Comparison of ENCODE assay signal across 18 mouse cellular contexts in the genomic region with DNA sequence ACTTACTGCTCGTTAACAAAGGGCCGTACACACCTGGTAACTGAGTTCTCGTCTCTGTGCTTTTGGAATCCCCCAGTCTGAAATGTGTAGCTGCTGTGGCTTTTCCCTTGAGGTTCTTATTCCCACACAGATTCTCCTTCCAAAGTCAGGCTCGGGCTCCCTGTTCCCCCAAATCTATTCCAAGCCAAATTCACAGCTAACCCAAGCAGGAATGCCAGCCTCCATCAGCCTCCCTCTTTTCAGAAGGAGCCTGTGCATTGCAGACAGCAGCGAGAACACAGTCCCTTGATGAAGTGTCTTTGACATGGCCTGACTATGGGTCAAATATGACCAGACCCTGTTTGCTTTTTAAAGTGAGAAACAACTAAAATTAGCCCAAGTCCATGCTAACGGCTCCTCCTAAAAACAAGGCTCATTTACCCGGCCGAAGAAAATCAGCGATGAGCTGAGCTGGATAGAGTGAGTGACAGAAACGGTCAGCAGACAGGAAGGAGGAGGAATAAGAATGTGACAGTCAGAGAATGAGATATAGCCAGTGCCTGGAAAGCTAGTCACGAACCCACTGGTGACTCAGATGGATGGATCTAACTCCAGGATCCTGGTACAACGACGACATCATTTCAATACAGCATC.
DNase-seq lines count a peak whose midpoint lies in the region; ATAC-seq and TF ChIP-seq lines count a peak whose summit lies in the region.
"Had no signal": no experiment of that assay in that cellular context is flagged by ENCODE, and none has a peak within 500 bp of the region (broad histone marks: within the 10 kb centered on the region; RNA-seq: fewer than 3 reads in every experiment).

No protein-coding gene starts in this region.

- H3K9ac ChIP-seq in heart, embryonic 12.5 days: no peak overlapping the region
- H3K9ac ChIP-seq: embryonic facial prominence, embryonic 15.5 days; forebrain, embryonic 15.5 days; hindbrain, embryonic 15.5 days; liver, embryonic 14.5 days had no signal

- peaks cover 4% of the 10 kb centered on the region; the same call in 1 of the 2 replicates for H3K9me3 ChIP-seq in heart, embryonic 12.5 days (replicated peaks)
- H3K9me3 ChIP-seq: embryonic facial prominence, embryonic 15.5 days; forebrain, embryonic 15.5 days; hindbrain, embryonic 15.5 days had no signal

- ATAC-seq in heart, embryonic 12.5 days (ENCODE audit: insufficient number of reproducible peaks, low FRiP score): no peak
- ATAC-seq: CD4-positive, CD25-positive, alpha-beta regulatory T cell, adult 4 months; forebrain, embryonic 15.5 days had no signal

- H3K27me3 ChIP-seq in heart, embryonic 12.5 days (replicated peaks): no peaks in the 10 kb centered on the region
- H3K27me3 ChIP-seq: embryonic facial prominence, embryonic 15.5 days; forebrain, embryonic 15.5 days; hindbrain, embryonic 15.5 days had no signal

- peaks cover 8% of the 10 kb centered on the region for H3K36me3 ChIP-seq in heart, embryonic 12.5 days
- H3K36me3 ChIP-seq: forebrain, embryonic 15.5 days; hindbrain, embryonic 15.5 days had no signal

- 51% methylated on average over 13 of the region's 13 CpGs for WGBS in heart, embryonic 12.5 days

- DNase-seq in heart, adult 8-10 months (ENCODE audit: low spot score): no peak
- peak; percentile 14 to 22 for DNase-seq in left cerebral cortex, postnatal 36 days (ENCODE audit: low spot score in 2 of 2)
- DNase-seq in left cerebral cortex, postnatal 10 days (ENCODE audit: extremely low spot score in 1 of 2, low spot score in 2 of 2): no peak
- DNase-seq in lung, postnatal 36 days: peak; percentile 43
- DNase-seq in gastrocnemius, postnatal 4 days (ENCODE audit: low spot score in 2 of 2): no peak
- no peak for DNase-seq in embryo, embryonic 10 days (ENCODE audit: low spot score)
- DNase-seq: cerebellum, adult 11-12 months; spleen, adult 18-20 months; thymus, postnatal 4 days had no signal

- no peak for TF ChIP-seq POLR2A in embryonic fibroblast, embryonic 13.5 days (IDR thresholded peaks at IDR 0.05; ENCODE audit: low read depth, low read length)

- no peaks in the 10 kb centered on the region; the same call in 1 of the 2 replicates for H3K4me1 ChIP-seq in heart, embryonic 12.5 days (replicated peaks)
- peaks cover 4% of the 10 kb centered on the region for H3K4me1 ChIP-seq in embryonic fibroblast, embryonic 13.5 days (ENCODE audit: control insufficient read depth, insufficient read depth, low read length)
- H3K4me1 ChIP-seq: embryonic facial prominence, embryonic 15.5 days; forebrain, embryonic 15.5 days; hindbrain, embryonic 15.5 days had no signal

- no peak overlapping the region for H3K27ac ChIP-seq in heart, embryonic 12.5 days (ENCODE audit: poor library complexity, severe bottlenecking)
- H3K27ac ChIP-seq in embryonic fibroblast, embryonic 13.5 days (ENCODE audit: insufficient read depth, low read length): peak overlapping the region; percentile 49
- H3K27ac ChIP-seq: embryonic facial prominence, embryonic 15.5 days; forebrain, embryonic 15.5 days; hindbrain, embryonic 15.5 days; liver, embryonic 14.5 days; stomach, postnatal 0 days had no signal

- no peak for TF ChIP-seq CTCF in embryonic fibroblast, embryonic 13.5 days (IDR thresholded peaks at IDR 0.05; ENCODE audit: borderline replicate concordance, insufficient read depth, low read length)

- H3K4me3 ChIP-seq in heart, embryonic 12.5 days: no peak overlapping the region
- H3K4me3 ChIP-seq in embryonic fibroblast, embryonic 13.5 days (ENCODE audit: insufficient read depth, low read length): no peak overlapping the region
- H3K4me3 ChIP-seq: embryonic facial prominence, embryonic 15.5 days; forebrain, embryonic 15.5 days; hindbrain, embryonic 15.5 days had no signal

- H3K4me2 ChIP-seq in heart, embryonic 12.5 days: peak overlapping the region; percentile 7; the same call in 1 of the 2 replicates
- H3K4me2 ChIP-seq: embryonic facial prominence, embryonic 15.5 days; forebrain, embryonic 15.5 days; hindbrain, embryonic 15.5 days; midbrain, embryonic 11.5 days had no signal

- intact Hi-C loops in left cerebral cortex, postnatal 36 days (cut with DNase I): no loop called here
- intact Hi-C loops in left cerebral cortex, postnatal 10 days (cut with DNase I): no loop called here

Comparison
In these comparisons a context has a peak if more than half of its experiments do, and no peak if none do; other contexts are left out.
1. DNase-seq: peak in left cerebral cortex, postnatal 36 days (2 of 2) and lung, postnatal 36 days (single experiment); none in heart, adult 8-10 months (single experiment), left cerebral cortex, postnatal 10 days (0 of 2), gastrocnemius, postnatal 4 days (0 of 2) and embryo, embryonic 10 days (single experiment).